Mouse (Mus musculus) cerebellum, adult 2 months (tissue): ENCODE measurements around the gene Ahdc1.

ENCODE experiments used
- CTCF ChIP-seq: fragments of 200-500 bp; IDR thresholded peaks from 2 replicates; pipeline ENCODE4 v1.5.1; 2011; ENCODE audit warnings: low read depth, mild to moderate bottlenecking, control low read depth, low read length, moderate library complexity, borderline replicate concordance; ENCODE audit not compliant: insufficient read depth
- POLR2A ChIP-seq: fragments of 200-500 bp; IDR thresholded peaks from 2 replicates; pipeline ENCODE4 v1.6.1; 2011; ENCODE audit warnings: low read length, control low read depth, borderline replicate concordance; ENCODE audit not compliant: insufficient read depth

DNA sequence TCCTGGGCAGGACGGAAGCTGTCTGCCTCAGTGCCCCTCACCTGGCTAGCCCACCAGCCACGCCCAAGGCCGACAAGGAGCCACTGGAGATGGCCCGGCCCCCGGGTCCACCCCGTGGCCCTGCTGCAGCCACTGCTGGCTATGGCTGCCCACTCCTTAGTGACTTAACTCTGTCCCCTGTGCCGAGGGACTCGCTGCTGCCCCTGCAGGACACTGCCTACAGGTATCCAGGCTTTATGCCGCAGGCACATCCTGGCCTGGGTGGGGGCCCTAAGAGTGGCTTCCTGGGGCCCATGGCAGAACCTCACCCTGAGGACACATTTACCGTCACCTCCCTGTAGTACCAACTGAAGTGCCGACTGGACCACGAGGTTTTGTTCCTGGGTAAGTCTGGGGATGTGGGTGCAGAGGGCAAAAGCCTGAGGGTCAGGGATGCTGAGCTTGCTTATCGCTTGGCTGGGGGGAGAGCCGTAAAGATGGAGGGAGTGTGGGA is 54.9 kb downstream of the Ahdc1 start:
- TF ChIP-seq CTCF (no peak), POLR2A (no peak)
